Mouse (Mus musculus) forebrain, embryonic 10.5 days (tissue): Measurements from ENCODE around the gene Otud7b. TPM values are rescaled to one million over a fixed set of nuclear protein-coding genes. Genes with fewer than 3 reads are reported as not detected.

Experiments used
- DNase-seq: peaks from one replicate; pipeline ENCODE4 v3.0.0-alpha.2; 2017; ENCODE audit warnings: low spot score; ENCODE audit errors: extremely low spot score
- H3K27ac ChIP-seq: fragments of 300-500 bp; sonication (generic); 2 replicates; pipeline ENCODE4 v1.5.1; 2016; ENCODE audit warnings: mild to moderate bottlenecking
- H3K27me3 ChIP-seq: fragments of 300-500 bp; sonication (generic); 2 replicates; pipeline ENCODE4 v1.6.1; 2016; ENCODE audit warnings: mild to moderate bottlenecking; ENCODE audit not compliant: poor library complexity, severe bottlenecking
- H3K36me3 ChIP-seq: fragments of 300-500 bp; sonication (generic); replicated peaks from 2 replicates; pipeline ENCODE4 v1.6.1; 2016; ENCODE audit warnings: mild to moderate bottlenecking, moderate library complexity
- H3K4me1 ChIP-seq: fragments of 300-500 bp; sonication (generic); 2 replicates; pipeline ENCODE4 v1.6.1; 2016
- H3K4me3 ChIP-seq: fragments of 300-500 bp; sonication (generic); 2 replicates; pipeline ENCODE4 v1.5.1; 2016; ENCODE audit warnings: mild to moderate bottlenecking, moderate library complexity
- H3K9me3 ChIP-seq: fragments of 300-500 bp; sonication (generic); 2 replicates; pipeline ENCODE4 v1.6.1; 2016; ENCODE audit warnings: mild to moderate bottlenecking, moderate library complexity
- WGBS: fragments of 180-500 bp; shearing (Covaris S2); methylation state at CpG from one replicate; pipeline ENCODE4 v1.1.7; 2016; 5-methylcytosine and 5-hydroxymethylcytosine counted together
- polyA plus RNA-seq: library from polyadenylated mRNA; unstranded; fragments of >200 nt; fragmentation: Nextera tagmentation; extraction: Ambion mirVana; gene quantifications from 2 replicates; pipeline ENCODE4 v1.2.1, GENCODE M21; 2016

Gene Otud7b
- polyA plus RNA-seq, 1 experiment from 2014 or later, result 14.1 TPM

DNA sequence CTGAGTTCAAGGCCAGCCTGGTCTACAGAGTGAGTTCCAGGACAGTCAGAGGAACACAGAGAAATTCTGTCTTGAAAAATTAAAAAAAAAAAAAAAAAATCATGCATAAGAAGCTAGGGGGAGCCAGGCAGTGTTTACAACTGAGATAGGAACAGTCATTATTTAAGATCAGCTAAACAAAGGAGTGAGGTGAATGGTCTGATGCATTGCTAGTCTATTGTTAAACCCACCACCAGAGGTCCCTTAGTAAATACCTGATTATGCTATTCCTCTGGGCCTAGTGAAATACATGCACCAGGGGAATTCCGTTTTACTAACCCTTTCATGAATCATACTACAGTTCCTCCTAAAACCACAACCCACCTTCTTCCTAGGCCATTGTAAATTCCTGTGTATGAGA lies 34.8 kb upstream of the Otud7b start:
- no peak overlapping the region for H3K4me3 ChIP-seq

DNA sequence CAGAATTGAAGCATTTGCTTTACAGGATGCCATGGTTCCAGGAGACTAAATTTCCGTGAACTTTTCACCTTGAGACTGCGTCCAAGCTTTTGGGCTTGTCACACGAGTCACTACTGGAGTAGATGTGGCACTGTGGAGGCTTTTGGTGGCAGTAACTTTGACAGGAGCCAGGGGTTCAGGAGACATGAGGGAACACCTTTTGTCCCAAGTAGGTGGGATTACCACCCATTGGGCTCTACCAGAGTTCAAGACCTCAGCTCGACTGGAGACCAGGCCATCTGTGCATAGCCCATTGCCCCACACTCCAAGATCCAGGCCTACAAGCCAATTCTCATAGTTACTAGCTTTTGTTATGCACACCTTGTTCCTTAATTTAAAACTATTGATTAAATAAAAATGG lies 34.1 kb upstream of the Otud7b start:
- 78% methylated on average over 4 of the region's 4 CpGs for WGBS
- Histone ChIP-seq H3K27me3 (no peaks in the 10 kb centered on the region), H3K27ac (no peak overlapping the region), H3K9me3 (no peaks in the 10 kb centered on the region), H3K36me3 (no peaks in the 10 kb centered on the region), H3K4me1 (peaks cover 4% of the 10 kb centered on the region; the same call in 1 of the 2 replicates), H3K4me3 (no peak overlapping the region)
- DNase-seq, result no peak

More for the DNA sequence above, 34.8 kb upstream of the Otud7b start:
- no peaks in the 10 kb centered on the region for H3K27me3 ChIP-seq
- WGBS, result 66% methylated on average over 1 of the region's 1 CpGs
- no peak overlapping the region for H3K27ac ChIP-seq
- no peaks in the 10 kb centered on the region for H3K9me3 ChIP-seq
- H3K4me1 ChIP-seq, result peaks cover 4% of the 10 kb centered on the region; the same call in 1 of the 2 replicates
- H3K36me3 ChIP-seq, result no peaks in the 10 kb centered on the region
- DNase-seq, result no peak

DNA sequence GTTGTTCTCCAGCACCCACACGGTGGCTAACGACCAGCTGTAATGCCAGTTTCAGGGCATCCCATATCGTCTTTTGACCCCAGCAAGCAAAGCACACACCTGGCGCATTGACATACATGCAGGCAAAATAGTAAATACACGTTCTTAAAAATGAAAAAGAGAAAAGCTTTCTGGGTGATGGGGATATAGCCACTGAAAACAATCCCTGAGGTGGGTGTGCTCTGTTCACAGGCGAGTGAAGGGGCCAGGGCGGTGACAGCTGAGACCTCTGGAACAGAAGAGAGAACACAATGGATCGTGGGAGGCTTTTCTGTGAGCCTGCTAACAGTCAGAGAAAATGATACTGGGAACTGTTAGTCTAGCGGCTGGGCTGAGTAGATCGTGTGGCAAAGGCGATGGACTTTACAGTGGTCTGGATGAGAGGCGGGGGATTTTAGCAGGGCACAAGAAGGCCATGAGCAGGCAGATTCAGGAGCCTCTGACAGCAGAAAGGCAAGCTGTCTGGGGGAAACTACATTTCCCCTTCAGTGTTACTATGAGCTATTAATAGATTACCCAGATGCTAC lies 31.3 kb upstream of the Otud7b start:
- 71% methylated on average over 12 of the region's 12 CpGs for WGBS
- Histone ChIP-seq H3K4me1 (no peaks in the 10 kb centered on the region), H3K36me3 (no peaks in the 10 kb centered on the region), H3K4me3 (no peak overlapping the region), H3K9me3 (no peaks in the 10 kb centered on the region), H3K27ac (no peak overlapping the region), H3K27me3 (no peaks in the 10 kb centered on the region)
- DNase-seq, result no peak

DNA sequence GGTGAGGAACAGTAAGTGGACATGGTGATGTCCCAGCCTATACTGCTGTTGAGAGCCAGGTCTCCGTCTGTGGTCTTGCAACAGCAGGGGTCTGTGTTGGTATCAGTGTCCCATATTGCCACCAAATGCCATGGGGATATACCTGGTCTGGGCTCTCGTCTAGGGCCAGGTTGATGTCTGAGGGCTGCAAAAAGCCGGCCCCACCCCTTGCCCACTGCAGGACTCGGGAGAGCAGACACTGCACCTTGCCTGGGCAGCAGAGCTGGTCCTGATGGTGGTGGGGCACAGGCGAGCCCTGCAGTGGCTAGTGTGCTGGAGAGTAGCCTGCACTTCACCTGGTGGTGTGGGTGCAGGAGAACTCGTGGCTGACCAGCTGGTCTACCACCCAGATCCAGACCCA lies 26.3 kb upstream of the Otud7b start:
- Histone ChIP-seq H3K27ac (no peak overlapping the region), H3K36me3 (no peaks in the 10 kb centered on the region), H3K9me3 (no peaks in the 10 kb centered on the region), H3K4me3 (no peak overlapping the region), H3K27me3 (no peaks in the 10 kb centered on the region), H3K4me1 (peaks cover 4% of the 10 kb centered on the region; the same call in 1 of the 2 replicates)
- 73% methylated on average over 6 of the region's 6 CpGs for WGBS
- DNase-seq, result no peak

GRCm38 (mm10) chr3:96078711-96079110 lies 25.6 kb upstream of the Otud7b start:
- Histone ChIP-seq H3K27ac (no peak overlapping the region), H3K4me3 (no peak overlapping the region), H3K27me3 (no peaks in the 10 kb centered on the region), H3K4me1 (peaks cover 4% of the 10 kb centered on the region; the same call in 1 of the 2 replicates), H3K9me3 (no peaks in the 10 kb centered on the region), H3K36me3 (no peaks in the 10 kb centered on the region)
- no peak for DNase-seq
- 75% methylated on average over 3 of the region's 3 CpGs for WGBS

DNA sequence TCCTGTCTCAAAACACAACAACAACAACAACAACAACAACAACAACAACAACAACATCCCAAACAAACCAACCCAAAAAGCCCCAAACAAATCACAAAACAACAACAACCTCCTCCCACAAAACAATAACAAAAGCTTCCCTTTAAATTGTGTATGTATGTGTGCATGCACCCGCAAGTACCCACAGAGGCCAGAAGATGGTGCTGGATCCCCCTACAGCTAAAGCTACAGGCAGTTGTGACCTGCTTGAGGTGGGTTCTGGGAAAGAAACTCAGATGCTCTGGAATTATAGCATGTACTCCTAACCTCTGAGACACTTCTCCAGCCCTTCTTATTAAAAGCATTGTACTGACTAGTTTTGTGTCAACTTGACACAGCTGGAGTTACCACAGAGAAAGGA lies 23.3 kb upstream of the Otud7b start:
- no peak for DNase-seq
- H3K9me3 ChIP-seq, result peaks cover 4% of the 10 kb centered on the region; the same call in 1 of the 2 replicates
- H3K27me3 ChIP-seq, result no peaks in the 10 kb centered on the region
- no peaks in the 10 kb centered on the region for H3K36me3 ChIP-seq
- H3K4me3 ChIP-seq, result no peak overlapping the region
- no peak overlapping the region for H3K27ac ChIP-seq
- 68% methylated on average over 1 of the region's 1 CpGs for WGBS
- H3K4me1 ChIP-seq, result peaks cover 4% of the 10 kb centered on the region; the same call in 1 of the 2 replicates

DNA sequence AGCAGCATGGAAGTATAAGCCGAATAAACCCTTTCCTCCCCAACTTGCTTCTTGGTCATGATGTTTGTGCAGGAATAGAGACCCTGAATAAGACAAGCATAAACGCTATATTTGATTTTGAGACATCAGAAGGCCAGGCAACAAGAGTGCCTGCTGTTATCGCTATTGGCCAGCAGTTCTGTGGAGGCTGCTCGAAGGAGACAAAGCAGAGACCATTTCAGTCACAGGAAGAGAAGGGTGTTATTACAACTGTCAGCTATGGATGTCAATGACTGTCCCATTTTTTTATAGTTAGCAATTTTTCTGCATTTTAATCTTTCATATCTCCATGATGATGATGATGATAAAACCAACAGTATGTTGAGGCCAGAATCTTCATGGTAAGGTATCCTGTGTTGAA lies 22.7 kb upstream of the Otud7b start:
- WGBS, result 91% methylated on average over 4 of the region's 4 CpGs
- DNase-seq, result no peak
- H3K9me3 ChIP-seq, result peaks cover 4% of the 10 kb centered on the region; the same call in 1 of the 2 replicates
- H3K27ac ChIP-seq, result no peak overlapping the region
- H3K27me3 ChIP-seq, result no peaks in the 10 kb centered on the region
- H3K4me3 ChIP-seq, result no peak overlapping the region
- peaks cover 4% of the 10 kb centered on the region; the same call in 1 of the 2 replicates for H3K4me1 ChIP-seq
- H3K36me3 ChIP-seq, result no peaks in the 10 kb centered on the region

DNA sequence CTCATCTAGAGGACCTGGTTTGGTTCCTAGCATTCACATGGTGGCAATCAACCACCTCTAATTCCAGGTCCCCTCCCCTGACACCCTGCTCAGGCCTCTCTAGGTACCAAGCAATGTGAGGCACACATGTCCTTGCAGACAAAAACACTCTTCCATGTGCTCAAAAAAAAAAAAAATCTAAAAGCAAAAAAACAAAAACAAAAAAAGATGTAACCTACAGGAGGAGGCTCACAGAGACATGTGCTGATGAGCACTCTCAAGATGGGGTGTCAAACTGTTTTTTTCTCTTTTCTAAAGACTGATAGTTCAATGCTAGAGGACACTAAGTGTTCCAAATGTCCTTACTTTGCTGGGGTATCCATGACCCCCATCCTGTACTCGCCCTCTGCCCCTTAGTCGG lies 22.2 kb upstream of the Otud7b start:
- H3K36me3 ChIP-seq, result no peaks in the 10 kb centered on the region
- H3K4me1 ChIP-seq, result peaks cover 4% of the 10 kb centered on the region; the same call in 1 of the 2 replicates
- WGBS, result 87% methylated on average over 2 of the region's 2 CpGs
- H3K27me3 ChIP-seq, result no peaks in the 10 kb centered on the region
- no peak for DNase-seq
- H3K9me3 ChIP-seq, result peaks cover 4% of the 10 kb centered on the region; the same call in 1 of the 2 replicates
- no peak overlapping the region for H3K27ac ChIP-seq
- H3K4me3 ChIP-seq, result no peak overlapping the region

DNA sequence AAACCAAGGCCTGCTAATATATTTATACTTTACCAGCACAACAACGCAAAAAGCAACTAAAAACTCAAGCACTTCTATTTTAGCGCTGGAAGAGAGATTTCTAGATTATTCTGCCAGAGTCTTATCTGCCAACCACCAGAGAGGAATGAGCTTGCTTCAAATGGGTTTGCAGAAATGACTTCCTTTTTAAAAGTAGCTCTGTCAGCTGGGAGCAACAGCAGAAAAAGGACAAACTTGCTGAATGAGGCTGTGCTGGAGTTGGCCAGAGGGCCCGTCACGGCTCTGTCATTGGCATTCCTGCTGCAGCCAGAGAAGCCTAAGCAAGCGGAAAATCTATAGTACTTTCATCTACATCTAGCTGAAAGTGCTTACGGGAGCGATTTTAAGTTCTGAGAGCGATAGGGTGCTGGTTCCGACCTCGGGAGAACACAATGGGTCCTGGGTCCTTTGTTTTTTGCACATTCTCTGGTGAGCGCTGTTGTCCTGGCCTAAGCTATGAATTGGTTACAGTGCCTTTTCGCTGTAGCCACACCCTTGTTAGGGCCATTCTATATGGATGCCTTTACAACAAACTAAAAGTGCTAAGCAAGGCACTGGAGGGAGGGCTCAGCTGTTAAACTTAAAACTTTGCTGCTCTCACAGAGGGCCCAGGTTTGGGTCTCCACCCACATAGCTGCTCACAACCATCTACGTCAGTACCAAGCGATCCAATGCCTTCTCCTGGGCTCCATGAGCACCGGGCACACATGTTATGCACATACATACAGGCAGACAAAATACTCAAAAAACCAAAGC lies 21.4 kb upstream of the Otud7b start:
- no peak for DNase-seq
- H3K9me3 ChIP-seq, result peaks cover 4% of the 10 kb centered on the region; the same call in 1 of the 2 replicates
- H3K4me1 ChIP-seq, result peaks cover 4% of the 10 kb centered on the region; the same call in 1 of the 2 replicates
- H3K27ac ChIP-seq, result no peak overlapping the region
- WGBS, result 74% methylated on average over 15 of the region's 15 CpGs
- H3K36me3 ChIP-seq, result no peaks in the 10 kb centered on the region
- no peak overlapping the region for H3K4me3 ChIP-seq
- H3K27me3 ChIP-seq, result no peaks in the 10 kb centered on the region

DNA sequence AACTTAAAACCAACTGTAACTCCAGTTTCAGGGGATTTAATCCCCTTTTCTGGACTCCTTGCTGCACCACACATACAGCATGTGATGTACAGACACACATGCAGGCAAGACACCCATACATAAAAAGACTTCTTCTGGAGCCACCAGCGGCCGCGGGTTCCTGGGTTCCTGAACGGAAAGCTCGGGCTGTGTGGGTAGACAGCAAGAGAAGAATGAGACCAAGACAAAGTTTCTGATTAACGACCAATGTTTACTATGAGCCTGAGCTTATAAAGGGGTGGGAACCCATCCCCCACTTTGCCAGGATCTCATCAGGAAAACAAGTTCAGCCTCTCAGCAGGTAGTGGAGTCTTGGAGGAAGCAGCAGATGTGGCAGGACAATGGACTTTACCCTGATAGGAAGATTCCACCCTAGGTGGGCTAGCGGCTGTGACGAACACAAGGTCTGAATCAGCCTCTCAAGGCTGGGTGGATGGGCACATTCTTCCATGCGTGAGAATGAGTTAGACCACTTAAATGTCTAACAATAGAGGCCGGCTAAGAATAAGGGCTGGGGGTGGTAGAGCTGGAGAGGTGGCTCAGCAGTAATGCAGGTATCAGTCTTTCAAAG lies 20.1 kb upstream of the Otud7b start:
- no peak overlapping the region for H3K27ac ChIP-seq
- no peak overlapping the region for H3K4me3 ChIP-seq
- DNase-seq, result no peak
- H3K36me3 ChIP-seq, result no peaks in the 10 kb centered on the region
- WGBS, result 81% methylated on average over 10 of the region's 10 CpGs
- no peaks in the 10 kb centered on the region for H3K27me3 ChIP-seq
- H3K4me1 ChIP-seq, result peaks cover 4% of the 10 kb centered on the region; the same call in 1 of the 2 replicates
- H3K9me3 ChIP-seq, result peaks cover 4% of the 10 kb centered on the region; the same call in 1 of the 2 replicates

DNA sequence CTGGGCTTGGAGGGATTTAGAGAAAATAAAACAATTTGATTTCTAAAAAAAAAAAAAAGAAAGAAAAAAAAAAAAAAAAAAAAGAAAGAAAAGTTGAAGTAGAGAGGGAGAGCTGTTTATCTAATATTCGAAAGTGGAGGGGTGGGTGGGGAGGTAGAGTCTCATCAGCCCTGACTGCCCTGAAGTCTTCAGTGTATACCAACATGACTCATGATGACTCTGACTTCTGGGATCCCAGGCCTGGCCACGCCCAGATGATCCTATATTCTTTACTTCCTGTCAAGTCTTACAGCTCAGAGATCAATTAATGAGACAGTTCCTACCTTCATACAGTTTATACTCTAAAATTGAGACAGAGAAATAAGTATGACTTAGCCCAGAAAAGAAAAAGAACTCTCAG lies 17.1 kb upstream of the Otud7b start:
- no peaks in the 10 kb centered on the region for H3K27me3 ChIP-seq
- 66% methylated on average over 2 of the region's 2 CpGs for WGBS
- no peak overlapping the region for H3K27ac ChIP-seq

GRCm38 (mm10) chr3:96087801-96088200 lies 16.5 kb upstream of the Otud7b start:
- WGBS, result 89% methylated on average over 4 of the region's 4 CpGs

More for the DNA sequence above, 17.1 kb upstream of the Otud7b start:
- Histone ChIP-seq H3K36me3 (no peaks in the 10 kb centered on the region), H3K9me3 (peaks cover 4% of the 10 kb centered on the region; the same call in 1 of the 2 replicates), H3K4me1 (peaks cover 4% of the 10 kb centered on the region; the same call in 1 of the 2 replicates), H3K4me3 (no peak overlapping the region)
- no peak for DNase-seq

More at GRCm38 (mm10) chr3:96087801-96088200, 16.5 kb upstream of the Otud7b start:
- Histone ChIP-seq H3K27me3 (no peaks in the 10 kb centered on the region), H3K9me3 (peaks cover 4% of the 10 kb centered on the region; the same call in 1 of the 2 replicates), H3K36me3 (no peaks in the 10 kb centered on the region), H3K27ac (no peak overlapping the region), H3K4me3 (no peak overlapping the region), H3K4me1 (peaks cover 3% of the 10 kb centered on the region; the same call in 1 of the 2 replicates)
- DNase-seq, result no peak
